Mouse (Mus musculus): ENCODE results near the gene Dnajc8. TPM values are rescaled to one million over a fixed set of nuclear protein-coding genes. Genes with fewer than 3 reads are reported as not detected.
"Not testable (repeated sequence)": the region's sequence is repeated elsewhere in the genome, so short reads cannot be mapped to it uniquely, and the experiment has no call there.

The Dnajc8 gene
- polyA plus RNA-seq, 1 experiment from 2014 or later = 171 TPM

DNA sequence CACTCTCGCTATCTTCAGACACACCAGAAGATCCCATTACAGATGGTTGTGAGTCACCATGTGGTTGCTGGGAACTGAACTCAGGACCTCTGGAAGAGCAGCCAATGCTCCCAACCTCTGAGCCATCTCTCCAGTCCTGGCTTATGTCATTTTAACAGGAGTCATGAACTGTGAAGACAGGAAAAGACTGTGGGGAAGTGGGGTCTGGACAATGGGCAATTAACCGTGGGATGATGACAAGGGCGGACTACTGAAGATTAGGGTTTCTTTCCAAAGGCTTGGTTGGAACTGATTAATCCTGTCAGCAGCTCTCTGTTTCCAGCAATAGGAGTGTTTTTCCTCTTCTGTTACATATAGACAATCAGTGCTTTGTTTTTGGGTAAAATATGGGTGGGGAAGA lies 64.4 kb downstream of the Dnajc8 start:
- Histone ChIP-seq H3K4me3 (ENCODE audit: low read length) (no peak overlapping the region), H3K9ac (ENCODE audit: low read length) (no peak overlapping the region), H3K36me3 (ENCODE audit: control insufficient read depth, insufficient read depth, low read length) (no peaks in the 10 kb centered on the region), H3K4me1 (replicated peaks; ENCODE audit: control insufficient read depth, insufficient read depth, low read length) (no peaks in the 10 kb centered on the region), H3K4me2 (ENCODE audit: low read depth, low read length) (no peak overlapping the region), H3K27me3 (ENCODE audit: control insufficient read depth, insufficient read depth, low read depth, low read length) (no peaks in the 10 kb centered on the region), H3K27ac (ENCODE audit: low read length) (no peak overlapping the region), H3K9me3 (ENCODE audit: control insufficient read depth, low read length) (no peaks in the 10 kb centered on the region)
- 69% methylated on average over 3 of the region's 3 CpGs for WGBS
- no peak for ATAC-seq (ENCODE audit: low read depth)

DNA sequence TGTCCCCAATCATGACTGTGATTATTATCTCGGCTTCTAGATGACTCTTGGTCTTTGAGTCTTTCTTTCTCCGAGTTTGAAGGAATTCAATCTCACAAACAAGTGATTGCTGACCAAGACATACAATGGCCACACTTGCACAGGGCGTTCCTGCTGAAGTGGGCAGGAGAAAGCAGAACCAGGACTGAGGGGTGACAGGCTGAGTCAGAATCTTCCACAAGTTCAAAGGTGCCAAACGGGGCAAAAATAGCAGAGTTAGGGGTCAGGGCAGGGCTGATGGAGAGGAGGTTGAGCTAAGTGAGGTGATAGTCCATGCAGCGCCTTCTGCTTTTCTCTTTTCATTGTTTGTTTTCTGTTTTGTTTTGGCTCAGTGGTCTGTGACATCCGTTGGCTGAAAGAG lies 65.1 kb downstream of the Dnajc8 start:
- Histone ChIP-seq H3K9me3 (ENCODE audit: control insufficient read depth, low read length) (no peaks in the 10 kb centered on the region), H3K9ac (ENCODE audit: low read length) (no peak overlapping the region), H3K27ac (ENCODE audit: low read length) (no peak overlapping the region), H3K4me3 (ENCODE audit: low read length) (no peak overlapping the region), H3K27me3 (ENCODE audit: control insufficient read depth, insufficient read depth, low read depth, low read length) (no peaks in the 10 kb centered on the region), H3K36me3 (ENCODE audit: control insufficient read depth, insufficient read depth, low read length) (no peaks in the 10 kb centered on the region), H3K4me1 (replicated peaks; ENCODE audit: control insufficient read depth, insufficient read depth, low read length) (no peaks in the 10 kb centered on the region), H3K4me2 (ENCODE audit: low read depth, low read length) (no peak overlapping the region)
- ATAC-seq (ENCODE audit: low read depth) = no peak
- 78% methylated on average over 6 of the region's 6 CpGs for WGBS

DNA sequence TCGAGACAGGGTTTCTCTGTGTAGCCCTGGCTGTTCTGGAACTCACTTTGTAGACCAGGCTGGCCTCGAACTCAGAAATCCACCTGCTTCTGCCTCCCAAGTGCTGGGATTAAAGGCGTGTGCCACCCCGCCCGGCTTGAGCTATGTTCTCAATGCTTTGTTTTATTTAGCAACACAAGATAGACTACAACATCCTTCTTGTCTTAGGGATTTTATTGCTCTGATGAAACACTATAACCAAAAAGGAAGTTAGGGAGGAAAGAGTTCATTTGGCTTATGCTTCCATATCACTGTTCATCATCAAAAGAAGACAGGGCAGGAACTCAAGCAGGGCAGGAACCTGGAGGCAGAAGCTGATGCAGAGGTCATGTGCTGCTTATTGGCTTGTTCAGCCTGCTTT lies 65.9 kb downstream of the Dnajc8 start:
- not testable (repeated sequence) for ATAC-seq (ENCODE audit: low read depth)
- 87% methylated on average over 4 of the region's 5 CpGs for WGBS

More for the DNA sequence above, 65.9 kb downstream of the Dnajc8 start:
- not testable (repeated sequence) for H3K9me3 ChIP-seq (ENCODE audit: control insufficient read depth, low read length); H3K9ac ChIP-seq (ENCODE audit: low read length); H3K36me3 ChIP-seq (ENCODE audit: control insufficient read depth, insufficient read depth, low read length); H3K4me3 ChIP-seq (ENCODE audit: low read length); H3K4me2 ChIP-seq (ENCODE audit: low read depth, low read length); H3K27me3 ChIP-seq (ENCODE audit: control insufficient read depth, insufficient read depth, low read depth, low read length); H3K27ac ChIP-seq (ENCODE audit: low read length); H3K4me1 ChIP-seq (replicated peaks; ENCODE audit: control insufficient read depth, insufficient read depth, low read length)

Other genes starting within 250 kb of the Dnajc8 start
- 2.1 and 2.5 TPM in 2 replicates for gene Rab42, start 232.2 kb upstream of the Dnajc8 start, polyA plus RNA-seq (2015; fragmentation: Nextera tagmentation; extraction: Ambion mirVana)
- 67.0 TPM in 2 replicates for gene Trnau1ap, start 206.0 kb upstream of the Dnajc8 start, polyA plus RNA-seq (2015; fragmentation: Nextera tagmentation; extraction: Ambion mirVana)
- gene Rcc1, start 181.9 kb upstream of the Dnajc8 start, polyA plus RNA-seq (2015; fragmentation: Nextera tagmentation; extraction: Ambion mirVana) = 73.0 and 73.9 TPM in 2 replicates
- 20.1 and 20.8 TPM in 2 replicates for gene Phactr4, start 113.1 kb upstream of the Dnajc8 start, polyA plus RNA-seq (2015; fragmentation: Nextera tagmentation; extraction: Ambion mirVana)
- 22.6 and 24.8 TPM in 2 replicates for gene Med18, start 71.6 kb upstream of the Dnajc8 start, polyA plus RNA-seq (2015; fragmentation: Nextera tagmentation; extraction: Ambion mirVana)
- gene Sesn2, start 25.0 kb upstream of the Dnajc8 start, polyA plus RNA-seq (2015; fragmentation: Nextera tagmentation; extraction: Ambion mirVana) = 10.6 and 12.3 TPM in 2 replicates
- gene Atpif1, start 1.9 kb upstream of the Dnajc8 start, polyA plus RNA-seq (2015; fragmentation: Nextera tagmentation; extraction: Ambion mirVana) = 976 and 986 TPM in 2 replicates
- gene Ptafr, start 28.5 kb downstream of the Dnajc8 start, polyA plus RNA-seq (2015; fragmentation: Nextera tagmentation; extraction: Ambion mirVana) = 1.1 and 1.2 TPM in 2 replicates
- 26.0 and 28.1 TPM in 2 replicates for gene Eya3, start 103.4 kb downstream of the Dnajc8 start, polyA plus RNA-seq (2015; fragmentation: Nextera tagmentation; extraction: Ambion mirVana)
- gene Xkr8, start 197.0 kb downstream of the Dnajc8 start, polyA plus RNA-seq (2015; fragmentation: Nextera tagmentation; extraction: Ambion mirVana) = 6.6 and 6.8 TPM in 2 replicates
- gene Smpdl3b, start 221.7 kb downstream of the Dnajc8 start, polyA plus RNA-seq (2015; fragmentation: Nextera tagmentation; extraction: Ambion mirVana) = 6.0 and 6.2 TPM in 2 replicates
- 97.9 and 103 TPM in 2 replicates for gene Rpa2, start 232.8 kb downstream of the Dnajc8 start, polyA plus RNA-seq (2015; fragmentation: Nextera tagmentation; extraction: Ambion mirVana)